Comparison of ENCODE assay signal across 10 mouse cellular contexts in genomic region chr9:110890026-110890783, GRCm38 (mm10). TPM values are rescaled to one million over a fixed set of nuclear protein-coding genes. Genes with fewer than 3 reads are reported as not detected.
DNase-seq lines count a peak whose midpoint lies in the region; ATAC-seq and TF ChIP-seq lines count a peak whose summit lies in the region.
"Had no signal": no experiment of that assay in that cellular context is flagged by ENCODE, and none has a peak within 500 bp of the region (broad histone marks: within the 10 kb centered on the region; RNA-seq: fewer than 3 reads in every experiment).

No protein-coding gene starts in this region.

- no peaks in the 10 kb centered on the region for H3K9me3 ChIP-seq in lung, postnatal 0 days (ENCODE audit: low read length)
- H3K9me3 ChIP-seq in liver, postnatal 0 days (ENCODE audit: low read length), result no peaks in the 10 kb centered on the region

- no peak overlapping the region for H3K4me2 ChIP-seq in lung, postnatal 0 days (replicated peaks; ENCODE audit: low read depth, low read length)
- H3K4me2 ChIP-seq in liver, postnatal 0 days (ENCODE audit: low read depth, low read length), result peak overlapping the region; percentile 42; the same call in 1 of the 2 replicates

- H3K27ac ChIP-seq in lung, postnatal 0 days (ENCODE audit: low read length), result no peak overlapping the region
- H3K27ac ChIP-seq in bone marrow, adult 2 months (ENCODE audit: control insufficient read depth, insufficient read depth, low read depth, low read length, poor library complexity), result no peak overlapping the region
- 0 out of 2 replicates have a peak overlapping the region, but pooled peaks have one; percentile 44 for H3K27ac ChIP-seq in liver, postnatal 0 days (ENCODE audit: low read depth)

- peaks cover 12% of the 10 kb centered on the region; the same call in 1 of the 2 replicates for H3K36me3 ChIP-seq in lung, postnatal 0 days (ENCODE audit: insufficient read depth, low read length)
- H3K36me3 ChIP-seq in liver, postnatal 0 days (replicated peaks; ENCODE audit: insufficient read depth, low read length), result peaks cover 6% of the 10 kb centered on the region

- H3K4me1 ChIP-seq in lung, postnatal 0 days (ENCODE audit: insufficient read depth, low read depth, low read length), result no peaks in the 10 kb centered on the region; the same call in 1 of the 2 replicates
- no peaks in the 10 kb centered on the region; the same call in 1 of the 2 replicates for H3K4me1 ChIP-seq in bone marrow, adult 2 months (ENCODE audit: control insufficient read depth, insufficient read depth, low read length)
- peaks cover 28% of the 10 kb centered on the region for H3K4me1 ChIP-seq in liver, postnatal 0 days (ENCODE audit: insufficient read depth)

- H3K4me3 ChIP-seq in lung, postnatal 0 days (ENCODE audit: low read depth, low read length), result no peak overlapping the region
- no peak overlapping the region for H3K4me3 ChIP-seq in bone marrow, adult 2 months (replicated peaks; ENCODE audit: control insufficient read depth, low read depth, low read length)
- no peak overlapping the region for H3K4me3 ChIP-seq in liver, postnatal 0 days (ENCODE audit: low read depth, low read length)

- DNase-seq in lung, postnatal 0 days (ENCODE audit: low spot score), result peak; percentile 40
- no peak for DNase-seq in lung, postnatal 25 days (ENCODE audit: low spot score)
- DNase-seq in kidney, adult 9 months, result peak; percentile 60
- peak; percentile 80 for DNase-seq in liver, postnatal 0 days
- no peak for DNase-seq in cerebellum, adult 8-10 months
- no peak for DNase-seq in gastrocnemius, postnatal 4 days (ENCODE audit: low spot score in 2 of 2)
- no peak for DNase-seq in spleen, postnatal 10 days (ENCODE audit: low spot score in 2 of 2)

- no peak for TF ChIP-seq EP300 in lung, postnatal 0 days (IDR thresholded peaks at IDR 0.05)
- TF ChIP-seq EP300 in liver, postnatal 0 days (IDR thresholded peaks at IDR 0.05; ENCODE audit: low read depth), result no peak

- peak; percentile 51 for TF ChIP-seq CTCF in lung, postnatal 0 days (IDR thresholded peaks at IDR 0.05)
- TF ChIP-seq CTCF in bone marrow, adult 2 months (IDR thresholded peaks at IDR 0.05; ENCODE audit: control insufficient read depth, insufficient read depth, low read length), result peak; percentile 16; the same call in 1 of the 2 replicates
- TF ChIP-seq CTCF in liver, postnatal 0 days (IDR thresholded peaks at IDR 0.05; ENCODE audit: low read depth), result peak; percentile 45

- no peak overlapping the region for H3K9ac ChIP-seq in lung, postnatal 0 days (replicated peaks; ENCODE audit: low read depth)
- no peak overlapping the region for H3K9ac ChIP-seq in liver, postnatal 0 days (replicated peaks)

- 17% methylated on average over 20 of the region's 21 CpGs for WGBS in lung, postnatal 0 days
- WGBS in bone marrow, adult 2 months, result 77% methylated on average over 21 of the region's 21 CpGs
- WGBS in liver, postnatal 0 days (ENCODE audit: insufficient replicate concordance), result 36% methylated on average over 17 of the region's 21 CpGs

- 0 out of 2 replicates have a peak, but pooled peaks have one; percentile 5 for ATAC-seq in lung, postnatal 0 days
- peak; percentile 87 for ATAC-seq in liver, postnatal 0 days

- no peaks in the 10 kb centered on the region for H3K27me3 ChIP-seq in lung, postnatal 0 days (replicated peaks; ENCODE audit: insufficient read depth, low read length)
- H3K27me3 ChIP-seq in liver, postnatal 0 days (ENCODE audit: insufficient read depth, low read length), result no peaks in the 10 kb centered on the region

- no peak for TF ChIP-seq POLR2A in bone marrow, adult 2 months (IDR thresholded peaks at IDR 0.05; ENCODE audit: borderline replicate concordance, control insufficient read depth, low read depth, low read length)

RNA-seq across cellular contexts. Expression of gene Tmie, which starts 10.3 kb away (rescaled TPM):
- polyA plus RNA-seq in lung, postnatal 0 days (2015; fragmentation: Nextera tagmentation; extraction: Ambion mirVana), result 3.6 and 4.0 TPM in 2 replicates
- 0.81 and 1.2 TPM in 2 replicates for polyA plus RNA-seq in bone marrow, adult 2 months (2011; ENCODE audit: insufficient read depth, insufficient read length, low replicate concordance, missing spikeins)
- polyA plus RNA-seq in liver, postnatal 0 days (2015; fragmentation: Nextera tagmentation; extraction: Ambion mirVana), result 5.4 and 6.0 TPM in 2 replicates
- under 1 TPM; 0.47 to 0.60 TPM for total RNA-seq in gastrocnemius, postnatal 4 days (2021)
- total RNA-seq: granulocyte monocyte progenitor cell, adult 5-6 weeks had no signal

RNA-seq across cellular contexts. Expression of gene Als2cl, which starts 10.5 kb away (rescaled TPM):
- 13.5 and 14.4 TPM in 2 replicates for polyA plus RNA-seq in lung, postnatal 0 days (2015; fragmentation: Nextera tagmentation; extraction: Ambion mirVana)
- polyA plus RNA-seq in bone marrow, adult 2 months (2011; ENCODE audit: insufficient read depth, insufficient read length, low replicate concordance, missing spikeins), result 5.3 and 8.5 TPM in 2 replicates
- polyA plus RNA-seq in liver, postnatal 0 days (2015; fragmentation: Nextera tagmentation; extraction: Ambion mirVana), result 2.2 TPM in 2 replicates
- total RNA-seq in gastrocnemius, postnatal 4 days (2021), result 1 to 10 TPM; 5.8 to 6.6 TPM
- total RNA-seq: granulocyte monocyte progenitor cell, adult 5-6 weeks had no signal

RNA-seq across cellular contexts. Expression of gene Fam240a, which starts 26.5 kb away (rescaled TPM):
- not detected in 2 replicates for polyA plus RNA-seq in lung, postnatal 0 days (2015; fragmentation: Nextera tagmentation; extraction: Ambion mirVana)
- polyA plus RNA-seq in bone marrow, adult 2 months (2011; ENCODE audit: insufficient read depth, insufficient read length, low replicate concordance, missing spikeins), result not detected in 2 replicates
- polyA plus RNA-seq in liver, postnatal 0 days (2015; fragmentation: Nextera tagmentation; extraction: Ambion mirVana), result not detected in 2 replicates
- 1 to 10 TPM; 1.8 to 2.5 TPM for total RNA-seq in gastrocnemius, postnatal 4 days (2021)
- total RNA-seq: common myeloid progenitor, adult 5-6 weeks; granulocyte monocyte progenitor cell, adult 5-6 weeks had no signal

RNA-seq across cellular contexts. Expression of gene Prss50, which starts 32.4 kb away (rescaled TPM):
- 0.14 and 0.20 TPM in 2 replicates for polyA plus RNA-seq in lung, postnatal 0 days (2015; fragmentation: Nextera tagmentation; extraction: Ambion mirVana)
- 5.1 and 6.9 TPM in 2 replicates for polyA plus RNA-seq in bone marrow, adult 2 months (2011; ENCODE audit: insufficient read depth, insufficient read length, low replicate concordance, missing spikeins)
- 9.2 and 10.3 TPM in 2 replicates for polyA plus RNA-seq in liver, postnatal 0 days (2015; fragmentation: Nextera tagmentation; extraction: Ambion mirVana)
- not detected for total RNA-seq in gastrocnemius, postnatal 4 days (2021)
- total RNA-seq: granulocyte monocyte progenitor cell, adult 5-6 weeks had no signal

RNA-seq across cellular contexts. Expression of gene Prss46, which starts 45.9 kb away (rescaled TPM):
- polyA plus RNA-seq in lung, postnatal 0 days (2015; fragmentation: Nextera tagmentation; extraction: Ambion mirVana), result not detected in 2 replicates
- not detected in 2 replicates for polyA plus RNA-seq in bone marrow, adult 2 months (2011; ENCODE audit: insufficient read depth, insufficient read length, low replicate concordance, missing spikeins)
- polyA plus RNA-seq in liver, postnatal 0 days (2015; fragmentation: Nextera tagmentation; extraction: Ambion mirVana), result not detected in 2 replicates
- total RNA-seq in gastrocnemius, postnatal 4 days (2021), result not detected
- total RNA-seq: common myeloid progenitor, adult 5-6 weeks; granulocyte monocyte progenitor cell, adult 5-6 weeks had no signal

Comparison
In these comparisons a context has a peak if more than half of its experiments do, and no peak if none do; other contexts are left out.
1. DNase-seq: peak in lung, postnatal 0 days (single experiment), kidney, adult 9 months (single experiment) and liver, postnatal 0 days (single experiment); none in lung, postnatal 25 days (single experiment), cerebellum, adult 8-10 months (single experiment), gastrocnemius, postnatal 4 days (0 of 2) and spleen, postnatal 10 days (0 of 2).
2. Peak in every context shown above with its lines, with median percentiles within 50 percentile points of each other: CTCF ChIP-seq.